Mouse (Mus musculus) heart, embryonic 14.5 days (tissue): ENCODE results near the gene Stx1a. TPM values are rescaled to one million over a fixed set of nuclear protein-coding genes. Genes with fewer than 3 reads are reported as not detected.

Source experiments
- ATAC-seq: fragments of 200-750 bp; cut with Nextera tagmentation; 2 replicates; pipeline ENCODE4 v1.8.0; 2017; ENCODE audit warnings: low read depth, moderate TSS enrichment; ENCODE audit not compliant: insufficient number of reproducible peaks, insufficient read depth, low FRiP score
- H3K27ac ChIP-seq, 2 experiments: fragments of 200-500 bp in 1 of 2; fragments of 300-500 bp in 1 of 2; sonication (generic) in 1 of 2; replicated peaks in 1 of 2; 2 replicates each; pipeline ENCODE4 v1.5.1; 2012 to 2014; ENCODE audit warnings: low read depth in 2 of 2, low read length in 2 of 2, control low read depth in 1 of 2, mild to moderate bottlenecking in 1 of 2, mixed read lengths in 1 of 2; ENCODE audit not compliant: control insufficient read depth in 1 of 2, insufficient read depth in 1 of 2
- H3K27me3 ChIP-seq: fragments of 300-500 bp; sonication (generic); 2 replicates; pipeline ENCODE4 v1.6.1; 2014; ENCODE audit warnings: mild to moderate bottlenecking, low read length, control low read depth; ENCODE audit not compliant: control insufficient read depth, insufficient read depth
- H3K36me3 ChIP-seq: fragments of 300-500 bp; sonication (generic); 2 replicates; pipeline ENCODE4 v1.6.1; 2014; ENCODE audit warnings: mild to moderate bottlenecking, control low read depth, low read length, mixed read lengths; ENCODE audit not compliant: control insufficient read depth, insufficient read depth
- H3K4me1 ChIP-seq, 2 experiments: fragments of 200-500 bp in 1 of 2; fragments of 300-500 bp in 1 of 2; sonication (generic) in 1 of 2; 2 replicates each; pipeline ENCODE4 v1.6.1; 2012 to 2014; ENCODE audit warnings: low read length in 2 of 2, control low read depth in 1 of 2, mixed read lengths in 1 of 2; ENCODE audit not compliant: control insufficient read depth in 2 of 2, insufficient read depth in 2 of 2
- H3K4me2 ChIP-seq: fragments of 300-500 bp; sonication (generic); 2 replicates; pipeline ENCODE4 v1.6.1; 2014; ENCODE audit warnings: mild to moderate bottlenecking, low read length
- H3K4me3 ChIP-seq, 2 experiments: fragments of 200-500 bp in 1 of 2; fragments of 300-500 bp in 1 of 2; sonication (generic) in 1 of 2; 2 replicates each; pipeline ENCODE4 v1.5.1; 2012 to 2014; ENCODE audit warnings: low read length in 2 of 2, mild to moderate bottlenecking in 2 of 2, control low read depth in 1 of 2, low read depth in 1 of 2, moderate library complexity in 1 of 2; ENCODE audit not compliant: control insufficient read depth in 1 of 2, insufficient read depth in 1 of 2
- H3K9ac ChIP-seq: fragments of 300-500 bp; sonication (generic); 2 replicates; pipeline ENCODE4 v1.6.1; 2014; ENCODE audit warnings: mild to moderate bottlenecking, low read length
- H3K9me3 ChIP-seq: fragments of 300-500 bp; sonication (generic); 2 replicates; pipeline ENCODE4 v1.6.1; 2016; ENCODE audit warnings: low read length, control low read depth; ENCODE audit not compliant: control insufficient read depth
- WGBS: fragments of 180-500 bp; shearing (Covaris S2); extraction: QIAGEN DNeasy Blood & Tissue Kit; methylation state at CpG from one replicate; pipeline ENCODE4 v1.1.7; 2014; 5-methylcytosine and 5-hydroxymethylcytosine counted together
- polyA plus RNA-seq: library from polyadenylated mRNA; unstranded; fragments of >200 nt; fragmentation: Nextera tagmentation; extraction: Ambion mirVana; gene quantifications from 2 replicates; pipeline ENCODE4 v1.2.1, GENCODE M21; 2014

Gene Stx1a
- polyA plus RNA-seq, 1 experiment from 2014 or later = 6.4 TPM

DNA sequence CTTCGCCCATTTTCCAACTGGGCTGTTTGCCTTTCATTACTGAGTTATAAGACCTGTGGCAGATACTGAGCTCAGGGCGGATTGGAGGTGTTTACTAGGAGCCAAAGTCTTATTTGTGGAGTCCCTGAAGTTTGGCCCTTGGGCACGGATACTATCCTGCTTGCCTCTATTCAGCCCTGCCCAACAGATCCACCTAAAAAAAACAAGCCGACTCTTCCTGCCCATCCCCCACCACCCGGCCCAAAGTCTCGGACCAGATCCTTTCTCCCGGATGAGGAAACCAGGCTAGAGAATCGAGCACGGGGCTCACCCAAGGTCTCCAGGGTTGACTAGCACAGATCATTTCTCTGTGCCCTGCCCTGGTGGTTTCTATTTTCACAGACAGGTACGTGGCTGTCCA is 42.1 kb upstream of the Stx1a start:
- Histone ChIP-seq H3K36me3 (no peaks in the 10 kb centered on the region), H3K9me3 (no peaks in the 10 kb centered on the region), H3K4me1 (peaks cover 0 to 3% of the 10 kb centered on the region in 2 experiments; a peak in 1 of 4 replicates), H3K9ac (no peak overlapping the region), H3K4me3 (no peak overlapping the region), H3K27ac (no peak overlapping the region), H3K27me3 (peaks cover 19% of the 10 kb centered on the region), H3K4me2 (no peak overlapping the region)
- 43% methylated on average over 10 of the region's 10 CpGs for WGBS
- ATAC-seq = no peak

DNA sequence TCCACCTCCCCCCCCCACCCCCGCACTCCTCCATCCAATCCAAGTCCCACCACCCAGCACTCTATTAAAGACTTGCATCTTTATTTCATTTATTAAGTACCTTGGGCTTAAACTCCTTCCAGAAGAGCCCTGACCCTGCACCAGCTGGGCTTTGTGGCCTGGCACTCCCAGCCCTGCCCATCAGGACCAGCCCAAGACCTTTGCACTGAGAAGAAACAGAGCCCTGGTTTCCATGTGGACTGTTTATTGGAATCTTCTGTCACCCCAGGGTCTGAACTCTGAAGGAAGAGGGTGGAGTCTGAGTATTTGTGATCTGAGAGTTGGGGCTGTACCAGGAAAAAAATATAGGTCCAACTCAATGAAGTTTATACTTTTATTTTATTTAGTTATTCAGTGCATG is 40.2 kb upstream of the Stx1a start:
- WGBS = 85% methylated on average over 1 of the region's 1 CpGs
- no peak overlapping the region for H3K9ac ChIP-seq
- H3K4me2 ChIP-seq = no peak overlapping the region
- ATAC-seq = no peak
- H3K4me1 ChIP-seq = peaks cover 0 to 12% of the 10 kb centered on the region in 2 experiments; a peak in 2 of 4 replicates
- H3K27ac ChIP-seq = no peak overlapping the region
- no peaks in the 10 kb centered on the region for H3K36me3 ChIP-seq
- peaks cover 39% of the 10 kb centered on the region for H3K27me3 ChIP-seq
- H3K4me3 ChIP-seq = no peak overlapping the region
- no peaks in the 10 kb centered on the region for H3K9me3 ChIP-seq

DNA sequence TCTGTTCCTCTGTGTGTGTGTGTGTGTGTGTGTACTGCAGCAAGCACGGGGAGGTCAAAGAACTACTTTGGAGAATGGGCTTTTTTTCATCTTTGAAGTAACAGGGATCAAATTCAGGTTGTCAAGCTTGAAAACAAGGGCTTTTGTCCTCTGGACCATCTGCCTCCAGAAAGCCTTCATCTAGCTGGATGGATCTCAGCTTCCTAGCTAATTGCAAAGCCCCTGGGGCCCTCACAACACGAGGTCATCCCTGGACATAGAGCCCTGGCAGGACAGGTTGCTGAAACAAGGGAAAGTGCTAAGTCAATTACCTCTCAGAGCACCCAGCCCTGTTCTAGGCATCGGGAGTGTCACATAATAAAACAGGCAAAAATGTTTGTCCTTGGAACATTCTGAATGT is 39.5 kb upstream of the Stx1a start:
- H3K9ac ChIP-seq = no peak overlapping the region
- WGBS = 42% methylated on average over 3 of the region's 3 CpGs

DNA sequence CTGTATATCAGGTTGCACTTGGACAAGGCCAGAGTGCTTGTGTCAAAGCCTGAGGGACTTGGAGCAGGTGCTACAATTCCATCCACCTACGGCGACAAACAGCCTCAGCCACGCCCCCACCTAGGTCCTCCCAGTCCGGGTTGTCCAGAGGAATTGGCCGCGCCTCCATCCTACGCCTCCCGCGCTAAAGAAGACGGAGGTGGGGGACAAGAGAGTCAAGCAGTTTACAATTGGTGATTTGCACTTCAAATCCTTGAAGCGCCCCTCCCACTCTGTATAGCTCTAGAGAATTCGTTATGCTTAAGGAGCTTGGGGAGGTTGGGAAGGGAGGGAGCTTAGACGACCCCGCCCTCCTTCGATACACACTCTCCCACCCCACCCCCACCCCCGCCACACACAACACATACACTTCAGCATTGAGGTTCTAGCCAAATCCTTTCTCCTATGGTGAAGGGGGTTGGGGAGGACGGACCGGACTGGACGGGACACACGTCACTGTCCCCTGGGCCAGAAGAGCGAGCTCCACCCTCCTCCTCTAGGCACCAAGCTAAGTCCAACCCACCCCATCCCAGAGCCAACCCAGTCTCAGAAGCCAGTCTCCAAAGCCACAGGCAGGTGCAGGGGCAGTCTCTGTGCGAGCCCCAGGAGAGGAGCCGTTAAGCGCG is 37.5 kb upstream of the Stx1a start, which contains the start of gene Cldn3:
TSS of gene Cldn3 (plus strand) at position 582 of the 665 bp plus-strand sequence.
- Histone ChIP-seq H3K4me1 (peaks cover 0 to 12% of the 10 kb centered on the region in 2 experiments; a peak in 2 of 4 replicates), H3K36me3 (no peaks in the 10 kb centered on the region), H3K27ac (no peak within 1 kb of the TSS), H3K27me3 (peaks cover 48% of the 10 kb centered on the region), H3K4me3 (peak within 1 kb of the TSS; percentile 7 to 33), H3K9me3 (no peaks in the 10 kb centered on the region), H3K9ac (peak within 1 kb of the TSS; percentile 18), H3K4me2 (peak within 1 kb of the TSS; percentile 60)
- WGBS = under 1% methylated on average over 25 of the region's 25 CpGs
- no peak for ATAC-seq

More for the DNA sequence above, 39.5 kb upstream of the Stx1a start:
- Histone ChIP-seq H3K9me3 (no peaks in the 10 kb centered on the region), H3K4me1 (peaks cover 0 to 12% of the 10 kb centered on the region in 2 experiments; a peak in 2 of 4 replicates), H3K4me3 (no peak overlapping the region), H3K27me3 (peaks cover 45% of the 10 kb centered on the region), H3K36me3 (no peaks in the 10 kb centered on the region), H3K27ac (no peak overlapping the region), H3K4me2 (no peak overlapping the region)
- no peak for ATAC-seq

DNA sequence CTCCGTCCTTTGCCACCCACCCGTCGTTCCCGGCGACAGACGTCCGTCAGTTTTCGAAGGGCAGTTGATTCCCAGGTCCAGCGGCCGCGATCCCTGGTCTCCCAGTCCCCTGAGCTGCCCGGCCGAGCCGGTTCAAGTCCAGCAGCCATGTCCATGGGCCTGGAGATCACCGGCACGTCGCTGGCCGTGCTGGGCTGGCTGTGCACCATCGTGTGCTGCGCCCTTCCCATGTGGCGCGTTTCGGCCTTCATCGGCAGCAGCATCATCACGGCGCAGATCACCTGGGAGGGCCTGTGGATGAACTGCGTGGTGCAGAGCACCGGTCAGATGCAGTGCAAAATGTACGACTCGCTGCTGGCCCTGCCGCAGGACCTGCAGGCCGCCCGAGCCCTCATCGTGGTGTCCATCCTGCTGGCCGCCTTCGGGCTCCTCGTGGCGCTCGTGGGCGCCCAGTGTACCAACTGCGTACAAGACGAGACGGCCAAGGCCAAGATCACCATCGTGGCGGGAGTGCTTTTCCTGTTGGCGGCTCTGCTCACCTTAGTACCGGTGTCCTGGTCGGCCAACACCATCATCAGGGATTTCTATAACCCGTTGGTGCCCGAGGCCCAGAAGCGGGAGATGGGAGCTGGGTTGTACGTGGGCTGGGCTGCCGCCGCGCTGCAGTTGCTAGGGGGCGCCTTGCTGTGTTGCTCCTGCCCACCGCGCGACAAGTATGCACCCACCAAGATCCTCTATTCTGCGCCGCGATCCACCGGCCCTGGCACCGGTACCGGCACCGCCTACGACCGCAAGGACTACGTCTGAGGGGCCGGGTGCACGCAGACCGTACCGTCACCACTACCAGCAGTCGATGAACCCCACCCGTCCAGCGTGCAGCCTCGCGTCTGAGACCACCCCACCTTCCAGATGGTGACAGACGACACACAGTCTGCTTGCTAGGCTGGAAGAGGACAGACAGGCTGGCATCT is 36.7 kb upstream of the Stx1a start:
- Histone ChIP-seq H3K36me3 (no peaks in the 10 kb centered on the region), H3K4me1 (peaks cover 0 to 12% of the 10 kb centered on the region in 2 experiments; a peak in 2 of 4 replicates), H3K4me3 (peak overlapping the region; percentile 7 to 33), H3K27ac (no peak overlapping the region), H3K9ac (peak overlapping the region; percentile 18), H3K27me3 (peaks cover 48% of the 10 kb centered on the region), H3K9me3 (no peaks in the 10 kb centered on the region), H3K4me2 (peak overlapping the region; percentile 60)
- ATAC-seq = no peak
- 6% methylated on average over 79 of the region's 79 CpGs for WGBS

DNA sequence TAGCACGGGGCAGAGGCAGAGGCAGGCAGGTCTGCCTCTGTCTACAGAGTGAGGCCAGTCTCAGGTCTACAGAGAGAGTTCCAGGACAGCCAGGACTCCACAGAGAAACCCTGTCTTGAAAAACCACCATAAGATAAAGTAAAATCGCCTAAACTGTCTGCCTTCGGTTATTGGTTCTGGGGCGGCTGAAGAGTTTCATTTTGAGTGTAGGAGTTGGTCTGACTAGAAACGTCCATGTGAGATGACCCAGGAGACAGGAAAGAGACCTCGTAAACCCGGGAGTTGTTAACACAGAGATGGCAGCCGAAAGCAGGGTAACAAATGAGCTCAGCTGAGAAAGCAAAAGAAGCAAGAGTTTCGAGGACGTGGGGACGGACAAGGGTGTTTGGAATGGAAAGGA is 34.1 kb upstream of the Stx1a start:
- ATAC-seq = no peak

DNA sequence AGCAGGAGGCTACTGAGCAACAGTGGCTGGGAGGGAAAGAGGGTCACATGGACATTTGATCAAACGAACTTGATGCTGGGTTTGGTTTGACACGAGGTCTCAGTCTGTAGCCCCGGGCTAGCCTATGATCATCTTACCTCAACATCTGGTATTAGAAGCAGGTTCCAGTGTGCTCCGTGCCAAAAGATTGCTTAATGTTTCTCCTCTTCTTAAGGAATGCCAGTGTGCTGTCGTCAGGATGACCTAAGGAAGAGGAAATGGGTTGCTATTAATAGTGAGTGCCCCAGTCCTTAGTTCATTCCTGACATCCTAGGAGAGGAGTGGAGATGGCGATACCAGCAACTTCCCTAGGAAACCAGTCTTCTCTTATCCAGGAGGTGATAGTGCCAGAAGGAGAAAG is 33.5 kb upstream of the Stx1a start:
- WGBS = 30% methylated on average over 6 of the region's 6 CpGs
- ATAC-seq = peak; percentile 25; the same call in 1 of the 2 replicates
- no peak overlapping the region for H3K4me3 ChIP-seq
- peaks cover 0 to 12% of the 10 kb centered on the region in 2 experiments; a peak in 2 of 4 replicates for H3K4me1 ChIP-seq
- no peak overlapping the region for H3K9ac ChIP-seq
- no peak overlapping the region for H3K27ac ChIP-seq
- no peaks in the 10 kb centered on the region for H3K36me3 ChIP-seq
- H3K27me3 ChIP-seq = peaks cover 42% of the 10 kb centered on the region
- H3K4me2 ChIP-seq = no peak overlapping the region
- H3K9me3 ChIP-seq = no peaks in the 10 kb centered on the region

More for the DNA sequence above, 34.1 kb upstream of the Stx1a start:
- peaks cover 48% of the 10 kb centered on the region for H3K27me3 ChIP-seq
- H3K4me3 ChIP-seq = no peak overlapping the region
- H3K36me3 ChIP-seq = no peaks in the 10 kb centered on the region
- peaks cover 0 to 12% of the 10 kb centered on the region in 2 experiments; a peak in 2 of 4 replicates for H3K4me1 ChIP-seq
- H3K4me2 ChIP-seq = no peak overlapping the region
- H3K27ac ChIP-seq = no peak overlapping the region
- WGBS = 64% methylated on average over 11 of the region's 11 CpGs
- H3K9me3 ChIP-seq = no peaks in the 10 kb centered on the region
- H3K9ac ChIP-seq = no peak overlapping the region
